Mouse (Mus musculus): Measurements from ENCODE around the gene Gm340. TPM values are rescaled to one million over a fixed set of nuclear protein-coding genes. Genes with fewer than 3 reads are reported as not detected.

Gm340 gene
- polyA plus RNA-seq, 1 experiment from 2014 or later = 4.3 TPM

GRCm38 (mm10) chr19:41597170-41597894 is 15.2 kb downstream of the Gm340 start:
- no peaks in the 10 kb centered on the region for H3K36me3 ChIP-seq (ENCODE audit: control insufficient read depth, insufficient read depth, low read length)
- whole genome bisulfite sequencing = 75% methylated on average over 6 of the region's 6 CpGs
- no peaks in the 10 kb centered on the region for H3K9me3 ChIP-seq (ENCODE audit: control insufficient read depth, low read depth, low read length)
- no peak for ATAC-seq (ENCODE audit: insufficient number of reproducible peaks, insufficient read depth, low FRiP score, low read depth)
- H3K4me3 ChIP-seq (ENCODE audit: low read depth, low read length) = no peak overlapping the region
- no peak overlapping the region for H3K27ac ChIP-seq (ENCODE audit: low read length)
- no peaks in the 10 kb centered on the region for H3K27me3 ChIP-seq (ENCODE audit: control insufficient read depth, insufficient read depth, low read length)
- H3K4me2 ChIP-seq (replicated peaks; ENCODE audit: low read depth, low read length) = no peak overlapping the region
- no peak overlapping the region for H3K9ac ChIP-seq (replicated peaks; ENCODE audit: low read depth, low read length)
- no peaks in the 10 kb centered on the region for H3K4me1 ChIP-seq (ENCODE audit: control insufficient read depth, insufficient read depth, low read length)

GRCm38 (mm10) chr19:41600647-41601046 is 18.5 kb downstream of the Gm340 start:
- Histone ChIP-seq H3K27ac (ENCODE audit: low read length) (no peak overlapping the region), H3K4me1 (ENCODE audit: control insufficient read depth, insufficient read depth, low read length) (no peaks in the 10 kb centered on the region), H3K4me2 (replicated peaks; ENCODE audit: low read depth, low read length) (no peak overlapping the region), H3K27me3 (ENCODE audit: control insufficient read depth, insufficient read depth, low read length) (no peaks in the 10 kb centered on the region), H3K36me3 (ENCODE audit: control insufficient read depth, insufficient read depth, low read length) (no peaks in the 10 kb centered on the region), H3K9ac (replicated peaks; ENCODE audit: low read depth, low read length) (no peak overlapping the region), H3K9me3 (ENCODE audit: control insufficient read depth, low read depth, low read length) (no peaks in the 10 kb centered on the region), H3K4me3 (ENCODE audit: low read depth, low read length) (no peak overlapping the region)
- no peak for ATAC-seq (ENCODE audit: insufficient number of reproducible peaks, insufficient read depth, low FRiP score, low read depth)
- 65% methylated on average over 11 of the region's 11 CpGs for WGBS

GRCm38 (mm10) chr19:41606208-41606987 is 24.2 kb downstream of the Gm340 start:
- Histone ChIP-seq H3K36me3 (ENCODE audit: control insufficient read depth, insufficient read depth, low read length) (no peaks in the 10 kb centered on the region), H3K4me3 (ENCODE audit: low read depth, low read length) (no peak overlapping the region), H3K9me3 (ENCODE audit: control insufficient read depth, low read depth, low read length) (no peaks in the 10 kb centered on the region; the same call in 1 of the 2 replicates), H3K4me1 (ENCODE audit: control insufficient read depth, insufficient read depth, low read length) (no peaks in the 10 kb centered on the region), H3K4me2 (replicated peaks; ENCODE audit: low read depth, low read length) (no peak overlapping the region), H3K27me3 (ENCODE audit: control insufficient read depth, insufficient read depth, low read length) (no peaks in the 10 kb centered on the region), H3K9ac (replicated peaks; ENCODE audit: low read depth, low read length) (no peak overlapping the region), H3K27ac (ENCODE audit: low read length) (no peak overlapping the region)
- no peak for ATAC-seq (ENCODE audit: insufficient number of reproducible peaks, insufficient read depth, low FRiP score, low read depth)
- 82% methylated on average over 10 of the region's 10 CpGs for WGBS

GRCm38 (mm10) chr19:41611683-41612082 is 29.5 kb downstream of the Gm340 start:
- Histone ChIP-seq H3K27me3 (ENCODE audit: control insufficient read depth, insufficient read depth, low read length) (no peaks in the 10 kb centered on the region), H3K4me2 (replicated peaks; ENCODE audit: low read depth, low read length) (no peak overlapping the region), H3K9ac (replicated peaks; ENCODE audit: low read depth, low read length) (no peak overlapping the region), H3K27ac (ENCODE audit: low read length) (no peak overlapping the region), H3K36me3 (ENCODE audit: control insufficient read depth, insufficient read depth, low read length) (no peaks in the 10 kb centered on the region), H3K9me3 (ENCODE audit: control insufficient read depth, low read depth, low read length) (no peaks in the 10 kb centered on the region; the same call in 1 of the 2 replicates), H3K4me1 (ENCODE audit: control insufficient read depth, insufficient read depth, low read length) (peaks cover 4% of the 10 kb centered on the region; the same call in 1 of the 2 replicates), H3K4me3 (ENCODE audit: low read depth, low read length) (no peak overlapping the region)
- WGBS = 77% methylated on average over 6 of the region's 6 CpGs
- ATAC-seq (ENCODE audit: insufficient number of reproducible peaks, insufficient read depth, low FRiP score, low read depth) = no peak

GRCm38 (mm10) chr19:41613325-41614087 is 31.3 kb downstream of the Gm340 start:
- WGBS = 33% methylated on average over 16 of the region's 16 CpGs

GRCm38 (mm10) chr19:41615606-41616224 is 33.5 kb downstream of the Gm340 start:
- Histone ChIP-seq H3K4me3 (ENCODE audit: low read depth, low read length) (no peak overlapping the region), H3K36me3 (ENCODE audit: control insufficient read depth, insufficient read depth, low read length) (no peaks in the 10 kb centered on the region), H3K9me3 (ENCODE audit: control insufficient read depth, low read depth, low read length) (no peaks in the 10 kb centered on the region), H3K9ac (replicated peaks; ENCODE audit: low read depth, low read length) (no peak overlapping the region), H3K27me3 (ENCODE audit: control insufficient read depth, insufficient read depth, low read length) (no peaks in the 10 kb centered on the region), H3K27ac (ENCODE audit: low read length) (no peak overlapping the region), H3K4me1 (ENCODE audit: control insufficient read depth, insufficient read depth, low read length) (peaks cover 4% of the 10 kb centered on the region; the same call in 1 of the 2 replicates), H3K4me2 (replicated peaks; ENCODE audit: low read depth, low read length) (no peak overlapping the region)
- WGBS = 64% methylated on average over 11 of the region's 11 CpGs
- no peak for ATAC-seq (ENCODE audit: insufficient number of reproducible peaks, insufficient read depth, low FRiP score, low read depth)

More at GRCm38 (mm10) chr19:41613325-41614087, 31.3 kb downstream of the Gm340 start:
- ATAC-seq (ENCODE audit: insufficient number of reproducible peaks, insufficient read depth, low FRiP score, low read depth) = peak; percentile 43; the same call in 1 of the 2 replicates
- peaks cover 4% of the 10 kb centered on the region; the same call in 1 of the 2 replicates for H3K4me1 ChIP-seq (ENCODE audit: control insufficient read depth, insufficient read depth, low read length)
- H3K9me3 ChIP-seq (ENCODE audit: control insufficient read depth, low read depth, low read length) = no peaks in the 10 kb centered on the region; the same call in 1 of the 2 replicates
- no peaks in the 10 kb centered on the region for H3K36me3 ChIP-seq (ENCODE audit: control insufficient read depth, insufficient read depth, low read length)
- H3K4me3 ChIP-seq (ENCODE audit: low read depth, low read length) = no peak overlapping the region
- no peak overlapping the region for H3K4me2 ChIP-seq (replicated peaks; ENCODE audit: low read depth, low read length)
- no peak overlapping the region for H3K9ac ChIP-seq (replicated peaks; ENCODE audit: low read depth, low read length)
- no peaks in the 10 kb centered on the region for H3K27me3 ChIP-seq (ENCODE audit: control insufficient read depth, insufficient read depth, low read length)
- H3K27ac ChIP-seq (ENCODE audit: low read length) = no peak overlapping the region

- H3K4me1 ChIP-seq (ENCODE audit: control insufficient read depth, insufficient read depth, low read length) = peaks cover 4% of the 10 kb centered on the region; the same call in 1 of the 2 replicates
- H3K27ac ChIP-seq (ENCODE audit: low read length) = no peak overlapping the region
- no peaks in the 10 kb centered on the region for H3K36me3 ChIP-seq (ENCODE audit: control insufficient read depth, insufficient read depth, low read length)
- no peaks in the 10 kb centered on the region for H3K27me3 ChIP-seq (ENCODE audit: control insufficient read depth, insufficient read depth, low read length)
- ATAC-seq (ENCODE audit: insufficient number of reproducible peaks, insufficient read depth, low FRiP score, low read depth) = no peak
- no peak overlapping the region for H3K9ac ChIP-seq (replicated peaks; ENCODE audit: low read depth, low read length)
- 80% methylated on average over 6 of the region's 6 CpGs for WGBS
- H3K4me3 ChIP-seq (ENCODE audit: low read depth, low read length) = no peak overlapping the region
- H3K4me2 ChIP-seq (replicated peaks; ENCODE audit: low read depth, low read length) = no peak overlapping the region
- H3K9me3 ChIP-seq (ENCODE audit: control insufficient read depth, low read depth, low read length) = no peaks in the 10 kb centered on the region
Observed at GRCm38 (mm10) chr19:41616274-41616673, 34.1 kb downstream of the Gm340 start.

- WGBS = 78% methylated on average over 13 of the region's 13 CpGs
- no peaks in the 10 kb centered on the region for H3K36me3 ChIP-seq (ENCODE audit: control insufficient read depth, insufficient read depth, low read length)
- no peak overlapping the region for H3K4me3 ChIP-seq (ENCODE audit: low read depth, low read length)
- H3K27me3 ChIP-seq (ENCODE audit: control insufficient read depth, insufficient read depth, low read length) = no peaks in the 10 kb centered on the region
- peaks cover 4% of the 10 kb centered on the region; the same call in 1 of the 2 replicates for H3K4me1 ChIP-seq (ENCODE audit: control insufficient read depth, insufficient read depth, low read length)
- no peak for ATAC-seq (ENCODE audit: insufficient number of reproducible peaks, insufficient read depth, low FRiP score, low read depth)
- H3K9me3 ChIP-seq (ENCODE audit: control insufficient read depth, low read depth, low read length) = no peaks in the 10 kb centered on the region
- H3K27ac ChIP-seq (ENCODE audit: low read length) = no peak overlapping the region
- no peak overlapping the region for H3K4me2 ChIP-seq (replicated peaks; ENCODE audit: low read depth, low read length)
- no peak overlapping the region for H3K9ac ChIP-seq (replicated peaks; ENCODE audit: low read depth, low read length)
Observed at GRCm38 (mm10) chr19:41617102-41617501, 34.9 kb downstream of the Gm340 start.
